Mouse (Mus musculus): ENCODE data around the gene Nwd1. TPM values are rescaled to one million over a fixed set of nuclear protein-coding genes. Genes with fewer than 3 reads are reported as not detected.
A peak's percentile ranks its signal among the peaks of the same experiment; 100 is the strongest.
"Not testable (repeated sequence)": the region's sequence is repeated elsewhere in the genome, so short reads cannot be mapped to it uniquely, and the experiment has no call there.

Gene Nwd1
- total RNA-seq, 2 experiments from 2014 or later = 51.1 to 52.1 TPM

GRCm38 (mm10) chr8:72672802-72673201, 26.3 kb downstream of the Nwd1 start:
- H3K4me3 ChIP-seq = no peak overlapping the region
- DNase-seq (ENCODE audit: low spot score in 2 of 2) = no peak
- no peak overlapping the region for H3K27ac ChIP-seq
- peak; percentile 64 for TF ChIP-seq CTCF (conservative IDR thresholded peaks at IDR 0.05)

- Histone ChIP-seq H3K4me3 (no peak overlapping the region), H3K27ac (no peak overlapping the region)
- no peak for DNase-seq (ENCODE audit: low spot score in 2 of 2)
- TF ChIP-seq CTCF (conservative IDR thresholded peaks at IDR 0.05) = peak; percentile 44
Observed at GRCm38 (mm10) chr8:72674184-72674583, 27.7 kb downstream of the Nwd1 start.

GRCm38 (mm10) chr8:72676436-72676835, 29.9 kb downstream of the Nwd1 start:
- TF ChIP-seq CTCF (conservative IDR thresholded peaks at IDR 0.05) = no peak
- DNase-seq (ENCODE audit: low spot score in 2 of 2) = no peak
- H3K4me3 ChIP-seq = no peak overlapping the region
- H3K27ac ChIP-seq = no peak overlapping the region

- not testable (repeated sequence) for DNase-seq (ENCODE audit: low spot score in 2 of 2); H3K27ac ChIP-seq
Observed at GRCm38 (mm10) chr8:72676844-72677243, 30.3 kb downstream of the Nwd1 start.

GRCm38 (mm10) chr8:72677331-72677730, 30.8 kb downstream of the Nwd1 start:
- H3K4me3 ChIP-seq = no peak overlapping the region
- no peak for TF ChIP-seq CTCF (conservative IDR thresholded peaks at IDR 0.05)

More at GRCm38 (mm10) chr8:72676844-72677243, 30.3 kb downstream of the Nwd1 start:
- not testable (repeated sequence) for H3K4me3 ChIP-seq

GRCm38 (mm10) chr8:72680133-72680532, 33.6 kb downstream of the Nwd1 start:
- H3K4me3 ChIP-seq = no peak overlapping the region
- peak; percentile 79 for TF ChIP-seq CTCF (conservative IDR thresholded peaks at IDR 0.05)
- peak; percentile 75 to 84 for DNase-seq (ENCODE audit: low spot score in 2 of 2)
- no peak overlapping the region for H3K27ac ChIP-seq

More at GRCm38 (mm10) chr8:72677331-72677730, 30.8 kb downstream of the Nwd1 start:
- DNase-seq (ENCODE audit: low spot score in 2 of 2) = no peak
- H3K27ac ChIP-seq = no peak overlapping the region

- no peak for TF ChIP-seq CTCF (conservative IDR thresholded peaks at IDR 0.05)
- DNase-seq (ENCODE audit: low spot score in 2 of 2) = peak in 1 of 2 experiments; percentile 45
- Histone ChIP-seq H3K27ac (peak overlapping the region; percentile 21; the same call in 1 of the 2 replicates), H3K4me3 (no peak overlapping the region)
Observed at GRCm38 (mm10) chr8:72682051-72682687, 35.7 kb downstream of the Nwd1 start.

- no peak for DNase-seq (ENCODE audit: low spot score in 2 of 2)
- TF ChIP-seq CTCF (conservative IDR thresholded peaks at IDR 0.05) = no peak
- Histone ChIP-seq H3K4me3 (no peak overlapping the region), H3K27ac (peak overlapping the region; percentile 21)
Observed at GRCm38 (mm10) chr8:72683010-72683521, 36.6 kb downstream of the Nwd1 start.

GRCm38 (mm10) chr8:72683572-72684099, 37.1 kb downstream of the Nwd1 start:
- peak overlapping the region; percentile 21; the same call in 1 of the 2 replicates for H3K27ac ChIP-seq
- DNase-seq (ENCODE audit: low spot score in 2 of 2); H3K4me3 ChIP-seq: not testable (repeated sequence)

GRCm38 (mm10) chr8:72698349-72698926, 51.9 kb downstream of the Nwd1 start:
- DNase-seq (ENCODE audit: low spot score in 2 of 2) = no peak
- no peak for TF ChIP-seq CTCF (conservative IDR thresholded peaks at IDR 0.05)
- Histone ChIP-seq H3K4me3 (no peak overlapping the region), H3K27ac (no peak overlapping the region)

- no peak for DNase-seq (ENCODE audit: low spot score in 2 of 2)
- Histone ChIP-seq H3K4me3 (no peak overlapping the region), H3K27ac (no peak overlapping the region)
- no peak for TF ChIP-seq CTCF (conservative IDR thresholded peaks at IDR 0.05)
Observed at GRCm38 (mm10) chr8:72712569-72712968, 66.1 kb downstream of the Nwd1 start.

- H3K27ac ChIP-seq = no peak overlapping the region
- no peak for DNase-seq (ENCODE audit: low spot score in 2 of 2)
- no peak for TF ChIP-seq CTCF (conservative IDR thresholded peaks at IDR 0.05)
- no peak overlapping the region for H3K4me3 ChIP-seq
Observed at GRCm38 (mm10) chr8:72716594-72716993, 70.1 kb downstream of the Nwd1 start.

- Histone ChIP-seq H3K27ac (no peak overlapping the region), H3K4me3 (no peak overlapping the region)
- no peak for DNase-seq (ENCODE audit: low spot score in 2 of 2)
- TF ChIP-seq CTCF (conservative IDR thresholded peaks at IDR 0.05) = no peak
Observed at GRCm38 (mm10) chr8:72720541-72720940, 74.0 kb downstream of the Nwd1 start.
